Mouse (Mus musculus) C2C12 (cell line): ENCODE data around the gene Slc38a1.

ENCODE experiments used
- CTCF ChIP-seq: IDR thresholded peaks from one replicate; pipeline ENCODE4 v1.5.1; 2011; ENCODE audit not compliant: control insufficient read depth, insufficient read depth, insufficient read length
- MAX ChIP-seq: IDR thresholded peaks from one replicate; pipeline ENCODE4 v1.6.1; 2011; ENCODE audit warnings: mild to moderate bottlenecking, control low read depth
- USF1 ChIP-seq: IDR thresholded peaks from one replicate; pipeline ENCODE4 v1.6.1; 2011; ENCODE audit warnings: low read depth, mild to moderate bottlenecking, control low read depth, moderate library complexity

- TF ChIP-seq CTCF (no peak), MAX (no peak), USF1 (no peak)
Measured at GRCm38 (mm10) chr15:96676518-96676917, 33.8 kb upstream of the Slc38a1 start.
